25 mouse cellular contexts compared by ENCODE assay signal in the genomic region with DNA sequence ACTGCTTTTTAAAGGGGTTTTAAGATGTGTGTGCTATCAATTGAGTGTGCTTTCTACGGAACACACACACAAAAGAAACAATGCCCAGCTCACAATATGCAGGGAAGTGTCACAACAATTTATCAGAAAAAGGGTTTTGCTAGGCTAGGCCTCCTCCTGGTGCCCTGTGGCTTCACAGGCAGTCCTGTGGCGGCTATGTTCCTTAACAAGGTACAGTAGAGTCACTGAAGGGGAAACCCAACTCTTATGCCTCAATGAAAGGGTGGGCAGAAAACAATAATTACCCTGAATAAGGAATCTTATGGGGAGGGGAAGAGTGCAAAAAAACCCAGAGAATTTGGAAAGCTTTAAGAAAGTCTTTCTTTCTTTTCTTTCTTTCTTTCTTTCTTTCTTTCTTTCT. TPM values are rescaled to one million over a fixed set of nuclear protein-coding genes. Genes with fewer than 3 reads are reported as not detected.
DNase-seq lines count a peak whose midpoint lies in the region; ATAC-seq and TF ChIP-seq lines count a peak whose summit lies in the region.
"Had no signal": no experiment of that assay in that cellular context is flagged by ENCODE, and none has a peak within 500 bp of the region (broad histone marks: within the 10 kb centered on the region; RNA-seq: fewer than 3 reads in every experiment).

No protein-coding gene starts in this region.

- ATAC-seq in forebrain, postnatal 0 days, result no peak
- ATAC-seq in midbrain, postnatal 0 days (ENCODE audit: low FRiP score), result no peak
- ATAC-seq in forebrain, embryonic 14.5 days, result 0 out of 2 replicates have a peak, but pooled peaks have one; percentile 40
- ATAC-seq: CD4-positive, CD25-positive, alpha-beta regulatory T cell, adult 4 months; inflammation-experienced regulatory T-cells, adult 6 months; intestine, postnatal 0 days had no signal

- H3K4me2 ChIP-seq in forebrain, postnatal 0 days (ENCODE audit: low read depth), result no peak overlapping the region
- H3K4me2 ChIP-seq in midbrain, postnatal 0 days (ENCODE audit: low read depth, low read length, poor library complexity, severe bottlenecking), result no peak overlapping the region
- no peak overlapping the region for H3K4me2 ChIP-seq in forebrain, embryonic 14.5 days (ENCODE audit: low read length)
- H3K4me2 ChIP-seq: embryonic facial prominence, embryonic 15.5 days; heart, embryonic 11.5 days; heart, embryonic 15.5 days; hindbrain, embryonic 15.5 days had no signal

- TF ChIP-seq CTCF in forebrain, postnatal 0 days (IDR thresholded peaks at IDR 0.05; ENCODE audit: low read depth), result no peak
- TF ChIP-seq CTCF in midbrain, postnatal 0 days (IDR thresholded peaks at IDR 0.05), result no peak

- no peak overlapping the region for H3K4me3 ChIP-seq in forebrain, embryonic 10.5 days
- no peak overlapping the region for H3K4me3 ChIP-seq in forebrain, postnatal 0 days (ENCODE audit: low read depth, low read length)
- H3K4me3 ChIP-seq in midbrain, embryonic 10.5 days, result no peak overlapping the region
- no peak overlapping the region for H3K4me3 ChIP-seq in midbrain, postnatal 0 days (ENCODE audit: low read depth, low read length)
- no peak overlapping the region for H3K4me3 ChIP-seq in forebrain, embryonic 14.5 days (ENCODE audit: low read depth, low read length)
- no peak overlapping the region for H3K4me3 ChIP-seq in heart, embryonic 10.5 days
- H3K4me3 ChIP-seq: embryonic facial prominence, embryonic 15.5 days; erythroblast, embryonic 14.5 days; gastrocnemius, adult 2 months; heart, embryonic 15.5 days; hindbrain, embryonic 15.5 days had no signal

- 46% methylated on average over 2 of the region's 2 CpGs for WGBS in forebrain, embryonic 10.5 days
- 28% methylated on average over 2 of the region's 2 CpGs for WGBS in forebrain, postnatal 0 days
- WGBS in midbrain, embryonic 10.5 days, result 64% methylated on average over 2 of the region's 2 CpGs
- 77% methylated on average over 2 of the region's 2 CpGs for WGBS in midbrain, postnatal 0 days
- 6% methylated on average over 2 of the region's 2 CpGs for WGBS in forebrain, embryonic 14.5 days
- WGBS in heart, embryonic 10.5 days, result 82% methylated on average over 2 of the region's 2 CpGs

- no peak for DNase-seq in forebrain, embryonic 10.5 days (ENCODE audit: extremely low spot score, low spot score)
- no peak for DNase-seq in forebrain, postnatal 0 days
- DNase-seq in midbrain, embryonic 10.5 days (ENCODE audit: low spot score), result no peak
- DNase-seq in midbrain, postnatal 0 days (ENCODE audit: low spot score), result no peak
- DNase-seq in forebrain, embryonic 14.5 days (ENCODE audit: low spot score), result no peak
- DNase-seq in heart, adult 18-20 months, result no peak
- no peak for DNase-seq in heart, embryonic 10.5 days (ENCODE audit: low spot score)
- DNase-seq: adrenal gland, adult 8-10 months; adrenal gland, postnatal 36 days; B cell, adult 2 months; cerebellum, adult 11 months; cerebellum, adult 8-10 months; cerebellum, postnatal 14 days; embryo, embryonic 11 days; gastrocnemius, adult 2 months; gastrocnemius, postnatal 25 days had no signal

- H3K36me3 ChIP-seq in forebrain, embryonic 10.5 days (replicated peaks), result peaks cover 9% of the 10 kb centered on the region
- peaks cover 7% of the 10 kb centered on the region for H3K36me3 ChIP-seq in forebrain, postnatal 0 days (ENCODE audit: insufficient read depth)
- H3K36me3 ChIP-seq in midbrain, embryonic 10.5 days, result no peaks in the 10 kb centered on the region
- H3K36me3 ChIP-seq in midbrain, postnatal 0 days (ENCODE audit: insufficient read depth, low read length), result 0 out of 2 replicates have a peak, but pooled peaks cover 8% of the 10 kb centered on the region
- 0 out of 2 replicates have a peak, but pooled peaks cover 5% of the 10 kb centered on the region for H3K36me3 ChIP-seq in forebrain, embryonic 14.5 days (ENCODE audit: control insufficient read depth, insufficient read depth, low read length)
- H3K36me3 ChIP-seq in heart, embryonic 10.5 days, result no peaks in the 10 kb centered on the region
- H3K36me3 ChIP-seq: G1E; heart, embryonic 15.5 days; hindbrain, embryonic 15.5 days had no signal

- no peak overlapping the region for H3K9ac ChIP-seq in forebrain, postnatal 0 days
- no peak overlapping the region for H3K9ac ChIP-seq in midbrain, postnatal 0 days (replicated peaks; ENCODE audit: low read length, poor library complexity, severe bottlenecking)
- H3K9ac ChIP-seq in forebrain, embryonic 14.5 days (ENCODE audit: low read length), result no peak overlapping the region
- H3K9ac ChIP-seq: embryonic facial prominence, embryonic 15.5 days; heart, embryonic 15.5 days; hindbrain, embryonic 15.5 days had no signal

- 0 out of 2 replicates have a peak overlapping the region, but pooled peaks have one; percentile 67 for H3K27ac ChIP-seq in forebrain, embryonic 10.5 days
- H3K27ac ChIP-seq in forebrain, postnatal 0 days (ENCODE audit: low read depth, low read length), result no peak overlapping the region
- peak overlapping the region; percentile 69 for H3K27ac ChIP-seq in midbrain, embryonic 10.5 days (replicated peaks)
- no peak overlapping the region for H3K27ac ChIP-seq in midbrain, postnatal 0 days (ENCODE audit: low read depth, low read length)
- no peak overlapping the region for H3K27ac ChIP-seq in forebrain, embryonic 14.5 days (ENCODE audit: low read depth, low read length)
- no peak overlapping the region for H3K27ac ChIP-seq in heart, embryonic 10.5 days
- H3K27ac ChIP-seq: gastrocnemius, adult 2 months; heart, embryonic 15.5 days; hindbrain, embryonic 15.5 days had no signal

- no peaks in the 10 kb centered on the region for H3K27me3 ChIP-seq in forebrain, embryonic 10.5 days (ENCODE audit: poor library complexity, severe bottlenecking)
- H3K27me3 ChIP-seq in forebrain, postnatal 0 days (ENCODE audit: insufficient read depth, low read length), result no peaks in the 10 kb centered on the region
- peaks cover 4% of the 10 kb centered on the region; the same call in 1 of the 2 replicates for H3K27me3 ChIP-seq in midbrain, embryonic 10.5 days (ENCODE audit: low read depth, poor library complexity, severe bottlenecking)
- no peaks in the 10 kb centered on the region for H3K27me3 ChIP-seq in midbrain, postnatal 0 days (ENCODE audit: insufficient read depth, low read length)
- H3K27me3 ChIP-seq in forebrain, embryonic 14.5 days (replicated peaks; ENCODE audit: control insufficient read depth, insufficient read depth, low read length), result no peaks in the 10 kb centered on the region
- H3K27me3 ChIP-seq in heart, embryonic 10.5 days (ENCODE audit: insufficient read depth, poor library complexity, severe bottlenecking), result no peaks in the 10 kb centered on the region
- H3K27me3 ChIP-seq: embryonic facial prominence, embryonic 15.5 days; heart, embryonic 15.5 days had no signal

- no peaks in the 10 kb centered on the region for H3K9me3 ChIP-seq in forebrain, embryonic 10.5 days
- no peaks in the 10 kb centered on the region for H3K9me3 ChIP-seq in forebrain, postnatal 0 days (ENCODE audit: low read length)
- no peaks in the 10 kb centered on the region for H3K9me3 ChIP-seq in midbrain, embryonic 10.5 days (replicated peaks)
- H3K9me3 ChIP-seq in midbrain, postnatal 0 days (ENCODE audit: low read length), result no peaks in the 10 kb centered on the region
- H3K9me3 ChIP-seq in forebrain, embryonic 14.5 days (replicated peaks; ENCODE audit: control insufficient read depth, low read length), result no peaks in the 10 kb centered on the region
- no peaks in the 10 kb centered on the region for H3K9me3 ChIP-seq in heart, embryonic 10.5 days
- H3K9me3 ChIP-seq: embryonic facial prominence, embryonic 15.5 days; heart, embryonic 15.5 days; hindbrain, embryonic 15.5 days had no signal

- peaks cover 44% of the 10 kb centered on the region for H3K4me1 ChIP-seq in forebrain, embryonic 10.5 days
- no peaks in the 10 kb centered on the region for H3K4me1 ChIP-seq in forebrain, postnatal 0 days (ENCODE audit: insufficient read depth)
- peaks cover 39% of the 10 kb centered on the region for H3K4me1 ChIP-seq in midbrain, embryonic 10.5 days
- no peaks in the 10 kb centered on the region for H3K4me1 ChIP-seq in midbrain, postnatal 0 days (ENCODE audit: insufficient read depth, low read length)
- H3K4me1 ChIP-seq in forebrain, embryonic 14.5 days (ENCODE audit: control insufficient read depth, insufficient read depth, low read length), result peaks cover 18% of the 10 kb centered on the region
- peaks cover 6% of the 10 kb centered on the region; the same call in 1 of the 2 replicates for H3K4me1 ChIP-seq in heart, embryonic 10.5 days
- H3K4me1 ChIP-seq: heart, embryonic 15.5 days; hindbrain, embryonic 15.5 days had no signal

RNA-seq across cellular contexts. Expression of a gene that starts 40.2 kb away (rescaled TPM):
- polyA plus RNA-seq in forebrain, embryonic 10.5 days (2016; fragmentation: Nextera tagmentation; extraction: Ambion mirVana), result 12.7 and 13.4 TPM in 2 replicates
- 12.9 and 13.3 TPM in 2 replicates for total RNA-seq in forebrain, postnatal 0 days (2014; rRNA removed)
- polyA plus RNA-seq in forebrain, postnatal 0 days (2015; fragmentation: Nextera tagmentation; extraction: Ambion mirVana), result 4.7 and 6.0 TPM in 2 replicates
- polyA plus RNA-seq in midbrain, embryonic 10.5 days (2016; fragmentation: Nextera tagmentation; extraction: Ambion mirVana), result 10.8 and 13.1 TPM in 2 replicates
- total RNA-seq in midbrain, postnatal 0 days (2014; rRNA removed), result 8.4 and 10.6 TPM in 2 replicates
- polyA plus RNA-seq in midbrain, postnatal 0 days (2015; fragmentation: Nextera tagmentation; extraction: Ambion mirVana), result 5.4 and 5.5 TPM in 2 replicates
- polyA plus RNA-seq in forebrain, embryonic 14.5 days (2014; fragmentation: Nextera tagmentation; extraction: Ambion mirVana), result 8.8 and 9.5 TPM in 2 replicates
- 10 to 100 TPM; 44.5 to 45.6 TPM for total RNA-seq in heart, adult 18-20 months (2021)
- 4.1 and 7.1 TPM in 2 replicates for polyA plus RNA-seq in heart, embryonic 10.5 days (2016; fragmentation: Nextera tagmentation; extraction: Ambion mirVana)
- total RNA-seq: G1E had no signal
- polyA plus RNA-seq: erythroblast, embryonic 14.5 days; G1E had no signal

RNA-seq across cellular contexts. Expression of a gene that starts 40.2 kb away (rescaled TPM):
- polyA plus RNA-seq in forebrain, embryonic 10.5 days (2016; fragmentation: Nextera tagmentation; extraction: Ambion mirVana), result 2.7 and 3.6 TPM in 2 replicates
- 2.2 and 3.0 TPM in 2 replicates for total RNA-seq in forebrain, postnatal 0 days (2014; rRNA removed)
- polyA plus RNA-seq in forebrain, postnatal 0 days (2015; fragmentation: Nextera tagmentation; extraction: Ambion mirVana), result 1.5 and 2.6 TPM in 2 replicates
- 3.2 and 3.4 TPM in 2 replicates for polyA plus RNA-seq in midbrain, embryonic 10.5 days (2016; fragmentation: Nextera tagmentation; extraction: Ambion mirVana)
- total RNA-seq in midbrain, postnatal 0 days (2014; rRNA removed), result 1.1 and 2.5 TPM in 2 replicates
- 1.3 and 2.9 TPM in 2 replicates for polyA plus RNA-seq in midbrain, postnatal 0 days (2015; fragmentation: Nextera tagmentation; extraction: Ambion mirVana)
- 0.99 and 2.3 TPM in 2 replicates for polyA plus RNA-seq in forebrain, embryonic 14.5 days (2014; fragmentation: Nextera tagmentation; extraction: Ambion mirVana)
- total RNA-seq in heart, adult 18-20 months (2021), result 1 to 10 TPM in 1 of 2 experiments, under 1 TPM in 1; 0.94 to 2.2 TPM
- polyA plus RNA-seq in heart, embryonic 10.5 days (2016; fragmentation: Nextera tagmentation; extraction: Ambion mirVana), result 2.2 and 3.4 TPM in 2 replicates
- polyA plus RNA-seq: erythroblast, embryonic 14.5 days; G1E had no signal

Comparison
In these comparisons a context has a peak if more than half of its experiments do, and no peak if none do; other contexts are left out.
1. H3K27ac ChIP-seq: peak in forebrain, embryonic 10.5 days (single experiment) and midbrain, embryonic 10.5 days (single experiment); none in forebrain, postnatal 0 days (single experiment), midbrain, postnatal 0 days (single experiment), forebrain, embryonic 14.5 days (single experiment) and heart, embryonic 10.5 days (single experiment).